11 mouse cellular contexts compared by ENCODE assay signal in the genomic region with DNA sequence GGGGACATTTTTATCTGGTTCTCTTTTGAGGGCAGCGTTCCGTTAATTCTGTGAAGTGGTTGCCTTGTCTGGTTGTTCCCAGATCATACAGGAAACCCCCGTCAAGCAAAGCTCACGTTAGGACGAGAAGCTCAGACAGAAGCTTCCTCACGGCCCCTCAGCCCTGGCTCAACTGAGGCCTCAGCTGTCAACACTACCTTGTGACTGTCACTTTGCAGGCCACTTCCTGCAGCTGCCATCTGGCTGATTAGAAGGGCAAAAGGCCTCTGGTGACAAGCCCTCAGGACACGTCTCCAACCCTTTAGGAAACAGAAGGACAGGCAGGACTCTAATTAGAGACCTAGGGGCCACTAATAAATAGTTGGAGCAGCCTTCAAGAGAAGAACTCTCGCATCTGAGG. TPM values are rescaled to one million over a fixed set of nuclear protein-coding genes. Genes with fewer than 3 reads are reported as not detected.
A peak's percentile ranks its signal among the peaks of the same experiment; 100 is the strongest.
DNase-seq lines count a peak whose midpoint lies in the region; ATAC-seq and TF ChIP-seq lines count a peak whose summit lies in the region.
"Had no signal": no experiment of that assay in that cellular context is flagged by ENCODE, and none has a peak within 500 bp of the region (broad histone marks: within the 10 kb centered on the region; RNA-seq: fewer than 3 reads in every experiment).

No protein-coding gene starts in this region.

- no peaks in the 10 kb centered on the region for H3K27me3 ChIP-seq in hindbrain, postnatal 0 days (ENCODE audit: insufficient read depth, low read length)
- no peaks in the 10 kb centered on the region for H3K27me3 ChIP-seq in hindbrain, embryonic 14.5 days (ENCODE audit: control insufficient read depth, insufficient read depth, low read length)
- peaks cover 13% of the 10 kb centered on the region; the same call in 1 of the 2 replicates for H3K27me3 ChIP-seq in embryonic facial prominence, embryonic 10.5 days (replicated peaks; ENCODE audit: low read depth, poor library complexity, severe bottlenecking)

- ATAC-seq in hindbrain, postnatal 0 days: peak; percentile 34; the same call in 1 of the 2 replicates
- no peak for ATAC-seq in hindbrain, embryonic 14.5 days (ENCODE audit: low FRiP score)
- peak; percentile 54; the same call in 1 of the 2 replicates for ATAC-seq in megakaryocyte-erythroid progenitor cell, adult 5-6 weeks (replicated peaks; ENCODE audit: low FRiP score, low TSS enrichment, poor library complexity, severe bottlenecking)
- ATAC-seq: activated CD4-positive, CD25-positive, alpha-beta regulatory T cell, adult 4 months had no signal

- DNase-seq in hindbrain, postnatal 0 days (ENCODE audit: low spot score): peak; percentile 30
- no peak for DNase-seq in hindbrain, embryonic 14.5 days (ENCODE audit: low spot score)
- DNase-seq in cerebellum, adult 18-20 months: peak; percentile 5 to 13
- peak; percentile 20 for DNase-seq in embryonic facial prominence, embryonic 10.5 days (ENCODE audit: low spot score)
- no peak for DNase-seq in urinary bladder, adult 2 months (ENCODE audit: low spot score)
- no peak for DNase-seq in layer of hippocampus, adult 2 months (ENCODE audit: low spot score in 2 of 2)
- DNase-seq in layer of hippocampus, adult 9-10 months (ENCODE audit: low spot score): no peak
- DNase-seq: thymus, adult 18-20 months had no signal

- TF ChIP-seq CTCF in hindbrain, postnatal 0 days (IDR thresholded peaks at IDR 0.05; ENCODE audit: low read depth): no peak
- TF ChIP-seq CTCF in layer of hippocampus, adult 2 months (conservative IDR thresholded peaks at IDR 0.05): no peak

- H3K4me1 ChIP-seq in hindbrain, postnatal 0 days (ENCODE audit: insufficient read depth, low read length): no peaks in the 10 kb centered on the region
- no peaks in the 10 kb centered on the region for H3K4me1 ChIP-seq in hindbrain, embryonic 14.5 days (replicated peaks; ENCODE audit: control insufficient read depth, insufficient read depth, low read length)
- H3K4me1 ChIP-seq in embryonic facial prominence, embryonic 10.5 days: peaks cover 10% of the 10 kb centered on the region

- no peak overlapping the region for H3K9ac ChIP-seq in hindbrain, postnatal 0 days (replicated peaks; ENCODE audit: low read length)
- H3K9ac ChIP-seq in hindbrain, embryonic 14.5 days: no peak overlapping the region

- H3K4me2 ChIP-seq in hindbrain, postnatal 0 days (ENCODE audit: low read depth, low read length): no peak overlapping the region
- H3K4me2 ChIP-seq in hindbrain, embryonic 14.5 days (replicated peaks): no peak overlapping the region

- no peak overlapping the region for H3K4me3 ChIP-seq in hindbrain, postnatal 0 days (ENCODE audit: low read length)
- H3K4me3 ChIP-seq in hindbrain, embryonic 14.5 days (replicated peaks; ENCODE audit: low read length): no peak overlapping the region
- H3K4me3 ChIP-seq in embryonic facial prominence, embryonic 10.5 days: no peak overlapping the region
- H3K4me3 ChIP-seq in layer of hippocampus, adult 2 months: no peak overlapping the region
- H3K4me3 ChIP-seq: heart, adult 2 months had no signal

- H3K36me3 ChIP-seq in hindbrain, postnatal 0 days (ENCODE audit: insufficient read depth, low read length): no peaks in the 10 kb centered on the region
- no peaks in the 10 kb centered on the region for H3K36me3 ChIP-seq in hindbrain, embryonic 14.5 days (replicated peaks; ENCODE audit: control insufficient read depth, insufficient read depth)
- no peaks in the 10 kb centered on the region for H3K36me3 ChIP-seq in embryonic facial prominence, embryonic 10.5 days (replicated peaks)

- no peak overlapping the region for H3K27ac ChIP-seq in hindbrain, postnatal 0 days
- no peak overlapping the region for H3K27ac ChIP-seq in hindbrain, embryonic 14.5 days
- H3K27ac ChIP-seq in embryonic facial prominence, embryonic 10.5 days (replicated peaks): no peak overlapping the region
- no peak overlapping the region for H3K27ac ChIP-seq in layer of hippocampus, adult 2 months
- H3K27ac ChIP-seq: heart, adult 2 months had no signal

- 50% methylated on average over 8 of the region's 8 CpGs for WGBS in hindbrain, postnatal 0 days
- 32% methylated on average over 8 of the region's 8 CpGs for WGBS in hindbrain, embryonic 14.5 days
- 29% methylated on average over 8 of the region's 8 CpGs for WGBS in embryonic facial prominence, embryonic 10.5 days

- no peaks in the 10 kb centered on the region for H3K9me3 ChIP-seq in hindbrain, postnatal 0 days (ENCODE audit: low read length)
- no peaks in the 10 kb centered on the region for H3K9me3 ChIP-seq in hindbrain, embryonic 14.5 days (ENCODE audit: control insufficient read depth, low read length)
- no peaks in the 10 kb centered on the region for H3K9me3 ChIP-seq in embryonic facial prominence, embryonic 10.5 days

RNA-seq across cellular contexts. Expression of a gene that starts 35.9 kb away (rescaled TPM):
- total RNA-seq in hindbrain, postnatal 0 days (2014; rRNA removed): 4.3 and 4.5 TPM in 2 replicates
- polyA plus RNA-seq in hindbrain, postnatal 0 days (2015; fragmentation: Nextera tagmentation; extraction: Ambion mirVana): 2.9 and 3.5 TPM in 2 replicates
- polyA plus RNA-seq in hindbrain, embryonic 14.5 days (2014; fragmentation: Nextera tagmentation; extraction: Ambion mirVana): 1.8 and 2.5 TPM in 2 replicates
- polyA plus RNA-seq in embryonic facial prominence, embryonic 10.5 days (2016; fragmentation: Nextera tagmentation; extraction: Ambion mirVana): 0.39 and 0.71 TPM in 2 replicates
- total RNA-seq in megakaryocyte-erythroid progenitor cell, adult 5-6 weeks (2014; fragmentation: Nextera tagmentation): 0.72 and 0.92 TPM in 2 replicates
- 0.14 and 1.6 TPM in 2 replicates for total RNA-seq in megakaryocyte-erythroid progenitor cell, adult 5-6 weeks (2017)
- polyA plus RNA-seq in urinary bladder, adult 2 months (2012; rRNA removed): 0.39 and 0.47 TPM in 2 replicates
- under 1 TPM; 0.31 to 0.52 TPM for total RNA-seq in layer of hippocampus, adult 2 months (2021)
- total RNA-seq: heart, adult 2 months had no signal
- polyA plus RNA-seq: activated CD4-positive, CD25-positive, alpha-beta regulatory T cell, adult 4 months had no signal

Comparison
In these comparisons a context has a peak if more than half of its experiments do, and no peak if none do; other contexts are left out.
1. DNase-seq: peak in hindbrain, postnatal 0 days (single experiment), cerebellum, adult 18-20 months (2 of 2) and embryonic facial prominence, embryonic 10.5 days (single experiment); none in hindbrain, embryonic 14.5 days (single experiment), urinary bladder, adult 2 months (single experiment), layer of hippocampus, adult 2 months (0 of 2) and layer of hippocampus, adult 9-10 months (single experiment).